Mouse (Mus musculus): ENCODE results near the gene Oxct2b.

- no peak for TF ChIP-seq CTCF (IDR thresholded peaks at IDR 0.05; ENCODE audit: borderline replicate concordance, insufficient read depth, low read depth, low read length)
- TF ChIP-seq POLR2A (IDR thresholded peaks at IDR 0.05; ENCODE audit: borderline replicate concordance, insufficient read depth, low read length) = no peak
Observed at GRCm38 (mm10) chr4:123093064-123093776, 22.8 kb upstream of the Oxct2b start.
